Mouse (Mus musculus) thymus, adult 2 months (tissue): ENCODE results near the gene 1110065P20Rik.

Experiments used
- CTCF ChIP-seq: fragments of 200-500 bp; IDR thresholded peaks from 2 replicates; pipeline ENCODE4 v1.5.1; 2012; ENCODE audit warnings: mild to moderate bottlenecking, control low read depth, low read length, moderate library complexity, borderline replicate concordance; ENCODE audit not compliant: control insufficient read depth, poor library complexity, insufficient read depth; ENCODE audit errors: extremely low read depth
- POLR2A ChIP-seq: fragments of 200-500 bp; IDR thresholded peaks from 2 replicates; pipeline ENCODE4 v1.6.1; 2012; ENCODE audit warnings: mild to moderate bottlenecking, low read length, control low read depth, moderate library complexity; ENCODE audit not compliant: control insufficient read depth, poor library complexity, insufficient read depth; ENCODE audit errors: extremely low read depth

GRCm38 (mm10) chr4:124815901-124816300 lies 35.1 kb downstream of the 1110065P20Rik start:
- TF ChIP-seq POLR2A (no peak), CTCF (no peak)
